Mouse (Mus musculus) hindbrain, embryonic 12.5 days (tissue): ENCODE measurements at regions not wholly inside any gene's neighbourhood (a gene's known extent, or its start where the extent isn't known, plus 50 kb on each side); places are given as distances from the start of the nearest gene placed in this dataset.

Experiments used
- ATAC-seq: fragments of 200-750 bp; cut with Nextera tagmentation; 2 replicates; pipeline ENCODE4 v1.8.0; 2017; ENCODE audit warnings: moderate TSS enrichment; ENCODE audit not compliant: low FRiP score
- H3K27ac ChIP-seq: fragments of 300-500 bp; sonication (generic); 2 replicates; pipeline ENCODE4 v1.5.1; 2016; ENCODE audit warnings: mild to moderate bottlenecking
- H3K27me3 ChIP-seq: fragments of 300-500 bp; sonication (generic); 2 replicates; pipeline ENCODE4 v1.6.1; 2016; ENCODE audit warnings: mild to moderate bottlenecking
- H3K36me3 ChIP-seq: fragments of 300-500 bp; sonication (generic); 2 replicates; pipeline ENCODE4 v1.6.1; 2016; ENCODE audit warnings: mild to moderate bottlenecking
- H3K4me1 ChIP-seq: fragments of 300-500 bp; sonication (generic); 2 replicates; pipeline ENCODE4 v1.6.1; 2016
- H3K4me2 ChIP-seq: fragments of 300-500 bp; sonication (generic); replicated peaks from 2 replicates; pipeline ENCODE4 v1.6.1; 2016; ENCODE audit warnings: mild to moderate bottlenecking
- H3K4me3 ChIP-seq: fragments of 300-500 bp; sonication (generic); 2 replicates; pipeline ENCODE4 v1.5.1; 2016; ENCODE audit warnings: mild to moderate bottlenecking
- H3K9ac ChIP-seq: fragments of 300-500 bp; sonication (generic); 2 replicates; pipeline ENCODE4 v1.6.1; 2016; ENCODE audit warnings: mild to moderate bottlenecking, moderate library complexity
- H3K9me3 ChIP-seq: fragments of 300-500 bp; sonication (generic); replicated peaks from 2 replicates; pipeline ENCODE4 v1.6.1; 2016; ENCODE audit warnings: mild to moderate bottlenecking
- WGBS: fragments of 180-500 bp; shearing (Covaris S2); methylation state at CpG from one replicate; pipeline ENCODE4 v1.1.7; 2016; 5-methylcytosine and 5-hydroxymethylcytosine counted together

DNA sequence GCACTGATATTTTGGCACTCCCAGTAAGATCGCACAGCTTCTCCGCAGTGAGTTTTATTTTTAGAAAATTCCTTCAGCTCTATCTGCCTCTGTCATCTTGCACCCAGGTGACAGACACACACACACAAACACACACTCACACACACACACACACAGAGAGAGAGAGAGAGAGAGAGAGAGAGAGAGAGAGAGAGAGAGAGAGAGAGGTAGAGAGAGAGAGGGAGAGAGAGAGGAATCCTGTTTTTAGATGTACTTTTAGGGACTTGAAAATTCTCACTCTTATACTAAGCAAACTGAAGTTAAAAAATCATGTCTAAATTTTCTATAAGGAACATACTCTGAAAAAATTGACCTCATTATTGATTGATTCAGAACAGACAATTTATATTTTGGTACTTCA, 210.2 kb upstream of the Cdh10 start:
- Histone ChIP-seq H3K36me3 (no peaks in the 10 kb centered on the region), H3K4me1 (no peaks in the 10 kb centered on the region), H3K4me2 (no peak overlapping the region), H3K9ac (no peak overlapping the region), H3K27me3 (no peaks in the 10 kb centered on the region), H3K27ac (no peak overlapping the region), H3K9me3 (no peaks in the 10 kb centered on the region), H3K4me3 (no peak overlapping the region)
- WGBS, result 92% methylated on average over 2 of the region's 2 CpGs
- ATAC-seq, result no peak

- Histone ChIP-seq H3K4me2 (no peak overlapping the region), H3K27me3 (no peaks in the 10 kb centered on the region), H3K27ac (no peak overlapping the region), H3K9me3 (no peaks in the 10 kb centered on the region), H3K9ac (no peak overlapping the region), H3K36me3 (no peaks in the 10 kb centered on the region), H3K4me1 (no peaks in the 10 kb centered on the region), H3K4me3 (no peak overlapping the region)
- ATAC-seq, result 0 out of 2 replicates have a peak, but pooled peaks have one; percentile 48
- 81% methylated on average over 6 of the region's 6 CpGs for WGBS
Observed at GRCm38 (mm10) chr15:18623692-18624281, 195.0 kb upstream of the Cdh10 start.

DNA sequence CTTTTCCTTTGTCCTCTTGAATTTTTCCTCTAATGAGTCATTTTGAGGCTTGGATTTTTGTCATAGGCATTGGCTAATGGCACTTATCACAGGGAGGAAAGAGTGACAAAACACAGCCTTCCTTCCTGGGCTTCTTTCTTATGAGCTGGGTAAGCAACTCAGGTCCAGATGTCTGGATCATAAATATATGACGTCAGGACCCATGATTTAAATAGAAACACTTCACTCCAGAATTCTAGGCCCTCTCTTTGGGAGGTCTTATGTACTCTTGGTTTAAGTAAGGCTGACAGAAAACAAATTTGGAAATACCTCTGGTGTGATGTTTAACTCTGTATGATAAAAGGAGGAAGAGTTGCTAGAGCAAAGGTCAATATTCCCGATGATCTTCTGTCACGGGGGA, 193.8 kb upstream of the Cdh10 start:
- Histone ChIP-seq H3K27ac (no peak overlapping the region), H3K36me3 (no peaks in the 10 kb centered on the region), H3K4me1 (no peaks in the 10 kb centered on the region), H3K4me2 (no peak overlapping the region), H3K9me3 (no peaks in the 10 kb centered on the region), H3K9ac (no peak overlapping the region), H3K27me3 (no peaks in the 10 kb centered on the region), H3K4me3 (no peak overlapping the region)
- WGBS, result 92% methylated on average over 3 of the region's 3 CpGs
- ATAC-seq, result no peak

DNA sequence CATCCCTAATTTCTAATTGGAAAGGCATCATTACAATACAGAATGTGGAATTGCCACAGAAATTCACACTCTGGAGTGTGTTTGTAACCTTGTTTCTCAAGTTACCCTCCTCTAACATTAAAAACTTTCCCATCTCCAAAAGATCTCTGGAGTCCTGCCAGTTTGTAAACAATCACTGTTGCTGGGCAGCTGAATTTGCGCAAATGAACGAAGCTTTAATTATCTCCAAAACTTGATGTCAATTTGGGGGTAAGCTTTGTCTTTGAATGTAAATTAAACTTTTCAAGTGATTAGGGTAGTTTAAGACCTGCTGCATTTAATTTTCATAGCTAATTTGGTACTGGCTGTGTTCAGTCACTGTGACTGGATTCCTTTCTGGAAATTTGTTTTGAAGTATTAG, 191.8 kb upstream of the Cdh10 start:
- Histone ChIP-seq H3K36me3 (no peaks in the 10 kb centered on the region), H3K9me3 (no peaks in the 10 kb centered on the region), H3K27me3 (no peaks in the 10 kb centered on the region), H3K4me3 (no peak overlapping the region), H3K4me2 (no peak overlapping the region), H3K27ac (no peak overlapping the region), H3K9ac (no peak overlapping the region), H3K4me1 (no peaks in the 10 kb centered on the region)
- ATAC-seq, result no peak
- 78% methylated on average over 2 of the region's 2 CpGs for WGBS
